Mouse (Mus musculus): ENCODE results near the gene Abcc9.

DNA sequence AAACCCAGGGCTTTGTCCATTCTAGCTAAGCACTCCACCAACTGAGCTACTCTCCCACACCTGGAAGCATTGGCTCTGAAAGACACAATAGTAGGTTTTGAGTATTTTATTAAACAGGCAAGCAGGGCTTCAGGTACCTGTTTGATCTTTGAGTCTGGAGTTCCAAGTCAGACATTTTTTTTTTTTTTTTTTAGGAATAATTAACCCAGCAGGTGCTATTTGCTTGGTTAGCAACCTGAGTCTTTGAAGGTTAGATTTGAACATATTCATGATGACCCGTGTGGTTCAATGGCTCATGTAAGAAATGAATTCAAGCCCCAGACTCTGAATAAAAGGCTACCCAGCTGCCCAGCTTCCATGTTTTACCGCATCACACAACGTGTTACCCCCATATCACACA, 137.4 kb downstream of the Abcc9 start:
- TF ChIP-seq CTCF (IDR thresholded peaks at IDR 0.05; ENCODE audit: low read depth) (no peak), EP300 (IDR thresholded peaks at IDR 0.05; ENCODE audit: low read depth) (no peak)
